Mouse (Mus musculus) neural tube, embryonic 10.5 days (tissue): ENCODE measurements around the gene Prpf38b.

ENCODE experiments used
- DNase-seq: peaks from one replicate; pipeline ENCODE4 v3.0.0-alpha.2; 2017; ENCODE audit warnings: low spot score; ENCODE audit errors: extremely low spot score

The Prpf38b gene

GRCm38 (mm10) chr3:108911548-108912413 is at the start of gene Prpf38b:
TSS of gene Prpf38b (minus strand) at chr3:108911727.
- DNase-seq = peak; percentile 96

- peak; percentile 33 for DNase-seq
Observed at GRCm38 (mm10) chr3:108961226-108961625, 49.7 kb upstream of the Prpf38b start.

GRCm38 (mm10) chr3:108959680-108960295 is 48.3 kb upstream of the Prpf38b start:
- no peak for DNase-seq

- no peak for DNase-seq
Observed at GRCm38 (mm10) chr3:108957976-108958375, 46.4 kb upstream of the Prpf38b start.

- no peak for DNase-seq
Observed at GRCm38 (mm10) chr3:108940996-108941395, 29.5 kb upstream of the Prpf38b start.

GRCm38 (mm10) chr3:108940001-108940633 is 28.6 kb upstream of the Prpf38b start, which contains the start of gene Gm9857:
TSS of gene Gm9857 (minus strand) at chr3:108940445.
- DNase-seq = peak; percentile 34

GRCm38 (mm10) chr3:108939573-108939972 is 28.0 kb upstream of the Prpf38b start, which contains the start of gene Henmt1:
TSS of gene Henmt1 (plus strand) at chr3:108939873.
- DNase-seq = no peak

- DNase-seq = no peak
Observed at GRCm38 (mm10) chr3:108938691-108939090, 27.2 kb upstream of the Prpf38b start.

- no peak for DNase-seq
Observed at GRCm38 (mm10) chr3:108933557-108933956, 22.0 kb upstream of the Prpf38b start.

GRCm38 (mm10) chr3:108926308-108926707 is 14.8 kb upstream of the Prpf38b start:
- DNase-seq = no peak

GRCm38 (mm10) chr3:108925677-108926076 is 14.2 kb upstream of the Prpf38b start:
- no peak for DNase-seq

GRCm38 (mm10) chr3:108921822-108922221 is 10.3 kb upstream of the Prpf38b start:
- no peak for DNase-seq

- DNase-seq = no peak
Observed at GRCm38 (mm10) chr3:108920442-108921070, 9.0 kb upstream of the Prpf38b start.

- DNase-seq = no peak
Observed at GRCm38 (mm10) chr3:108918852-108919251, 7.3 kb upstream of the Prpf38b start.

GRCm38 (mm10) chr3:108917986-108918385 is 6.5 kb upstream of the Prpf38b start:
- DNase-seq = no peak

GRCm38 (mm10) chr3:108916857-108917256 is 5.3 kb upstream of the Prpf38b start:
- no peak for DNase-seq

GRCm38 (mm10) chr3:108915999-108916398 is 4.5 kb upstream of the Prpf38b start:
- DNase-seq = no peak

GRCm38 (mm10) chr3:108911081-108911547 is 413 bp downstream of the Prpf38b start:
- DNase-seq = no peak

- DNase-seq = peak; percentile 24
Observed at GRCm38 (mm10) chr3:108910303-108911080, 1.0 kb downstream of the Prpf38b start.

GRCm38 (mm10) chr3:108902934-108903333 is 8.6 kb downstream of the Prpf38b start:
- no peak for DNase-seq

GRCm38 (mm10) chr3:108902038-108902437 is 9.5 kb downstream of the Prpf38b start:
- DNase-seq = no peak
